Mouse (Mus musculus): ENCODE measurements around the gene Snrpd2.

The Snrpd2 gene

DNA sequence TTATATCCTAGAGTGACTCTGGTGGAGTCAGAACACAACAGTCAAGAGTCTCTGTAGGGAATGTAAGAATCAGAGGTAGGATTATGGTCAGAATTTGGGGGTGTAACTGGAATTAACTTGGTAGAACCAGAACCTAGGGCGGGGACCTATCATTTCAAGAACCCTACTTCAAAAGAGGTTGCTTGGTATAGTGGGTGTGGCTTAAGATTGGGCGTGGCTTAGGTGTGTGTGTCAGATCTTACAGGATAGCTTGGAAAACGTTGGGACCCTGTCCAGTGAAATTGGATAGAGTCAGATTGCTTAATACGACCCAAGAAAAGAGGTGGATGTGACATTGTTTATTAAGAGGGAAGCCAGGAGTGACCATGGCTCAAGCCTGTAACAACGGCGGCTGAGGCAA is 30.4 kb downstream of the Snrpd2 start:
- no peak for DNase-seq

- DNase-seq, result peak; percentile 69
Measured at GRCm38 (mm10) chr7:19180862-19181429, 31.4 kb downstream of the Snrpd2 start.

- no peak for DNase-seq
Measured at GRCm38 (mm10) chr7:19184250-19184649, 34.7 kb downstream of the Snrpd2 start.

DNA sequence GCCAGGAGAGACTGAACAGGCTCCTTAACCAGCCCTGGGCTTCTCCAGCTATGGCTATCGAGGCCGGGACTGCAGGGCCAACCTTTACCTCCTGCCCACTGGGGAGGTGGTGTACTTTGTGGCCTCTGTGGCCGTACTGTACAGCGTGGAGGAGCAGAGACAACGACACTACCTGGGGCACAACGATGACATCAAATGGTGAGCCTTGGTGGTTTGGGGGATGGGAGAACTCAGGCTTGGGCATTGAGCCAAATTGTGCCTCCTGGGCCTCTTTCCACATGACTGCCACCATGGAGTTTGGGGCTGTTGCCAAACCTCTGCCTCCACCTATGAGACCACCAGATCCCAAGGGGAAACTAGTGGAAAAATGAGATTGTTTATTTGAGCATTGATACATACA is 35.2 kb downstream of the Snrpd2 start:
- peak; percentile 87 for DNase-seq

DNA sequence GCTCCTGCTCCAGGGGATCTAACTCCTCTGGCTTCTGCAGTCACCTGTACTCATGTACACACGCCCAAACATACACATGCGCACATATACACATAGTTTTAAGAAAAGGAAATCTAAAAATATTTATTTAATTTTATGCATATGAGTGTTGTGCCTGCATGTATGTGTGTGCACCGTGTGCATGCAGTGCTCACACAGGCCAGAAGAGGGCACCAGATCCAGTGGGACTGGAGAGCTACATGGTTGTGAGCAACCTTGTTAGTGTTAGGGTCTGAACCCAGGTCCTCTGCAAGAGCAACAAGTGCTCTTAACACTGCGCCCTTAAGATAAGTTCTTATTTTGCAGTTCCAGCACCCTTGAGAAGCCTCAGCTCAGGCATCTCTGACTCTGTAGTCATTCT is 45.2 kb downstream of the Snrpd2 start:
- DNase-seq, result no peak

GRCm38 (mm10) chr7:19196676-19197075 is 47.2 kb downstream of the Snrpd2 start:
- DNase-seq, result peak; percentile 70

DNA sequence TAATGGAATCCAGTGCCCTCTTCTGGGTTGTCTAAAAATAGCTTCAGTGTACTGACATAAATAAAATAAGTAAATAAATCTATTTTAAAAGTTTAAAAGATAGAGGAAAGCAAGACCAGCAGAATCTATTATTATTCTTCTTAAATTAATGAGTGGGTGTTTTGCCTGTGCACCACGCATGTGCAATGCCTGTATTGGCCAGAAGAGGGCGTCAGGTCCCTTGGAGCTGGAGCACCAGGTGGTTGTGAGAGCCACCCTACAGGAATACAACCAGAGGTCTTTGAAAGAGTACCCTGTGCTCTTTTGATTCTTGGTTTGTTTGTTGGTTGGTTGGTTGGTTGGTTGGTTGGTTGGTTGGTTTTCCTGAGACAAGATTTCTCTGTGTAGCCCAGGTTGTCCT is 48.5 kb downstream of the Snrpd2 start:
- DNase-seq, result peak; percentile 39

DNA sequence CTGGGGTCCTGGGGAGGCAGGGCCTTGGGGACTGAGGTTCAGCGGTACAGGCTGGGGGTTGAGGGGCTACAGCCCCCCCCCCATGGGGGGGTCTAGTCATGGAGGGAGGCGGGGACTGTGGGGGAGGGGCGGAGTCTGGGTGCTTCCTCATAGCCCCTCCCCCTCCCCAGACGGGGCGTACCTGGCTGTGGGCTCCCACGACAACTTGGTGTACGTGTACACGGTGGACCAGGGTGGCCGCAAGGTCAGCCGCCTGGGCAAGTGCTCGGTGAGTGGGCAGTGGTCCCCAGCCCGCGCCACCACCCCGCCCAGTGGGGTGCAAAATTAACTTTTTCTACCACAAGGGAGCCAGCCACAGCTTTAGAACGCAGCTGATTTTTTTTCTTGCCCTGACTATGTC is 52.1 kb downstream of the Snrpd2 start:
- DNase-seq, result no peak

GRCm38 (mm10) chr7:19202065-19202850 is 52.7 kb downstream of the Snrpd2 start:
- DNase-seq, result no peak

All from retina, postnatal 1 day (tissue).